Mouse (Mus musculus): ENCODE results near the gene Vmn1r220. TPM values are rescaled to one million over a fixed set of nuclear protein-coding genes. Genes with fewer than 3 reads are reported as not detected.

The Vmn1r220 gene
- not detected in 2 replicates for polyA plus RNA-seq (2012; rRNA removed)

DNA sequence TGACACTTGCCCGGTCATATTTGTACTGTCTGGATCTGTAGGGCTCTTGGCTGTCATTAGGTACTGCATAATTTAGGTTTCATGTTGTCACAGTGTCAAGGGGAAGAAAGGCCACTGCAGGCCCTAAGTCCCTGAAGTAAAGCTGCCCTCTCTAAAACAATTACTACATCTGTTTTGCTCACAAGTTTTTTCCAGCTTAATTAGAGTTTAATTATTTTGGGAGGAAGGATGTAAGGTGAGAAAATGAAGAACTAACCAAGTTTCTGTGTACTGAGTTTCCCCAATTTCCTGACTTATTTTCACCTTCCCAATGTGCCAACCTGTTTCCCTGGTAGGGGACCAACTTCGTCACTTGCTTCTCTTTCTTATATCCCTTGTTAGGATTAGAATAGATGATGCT lies at the start of gene Vmn1r220:
Vmn1r220 (minus strand) TSS at position 101 of the 400 bp plus-strand sequence.

DNA sequence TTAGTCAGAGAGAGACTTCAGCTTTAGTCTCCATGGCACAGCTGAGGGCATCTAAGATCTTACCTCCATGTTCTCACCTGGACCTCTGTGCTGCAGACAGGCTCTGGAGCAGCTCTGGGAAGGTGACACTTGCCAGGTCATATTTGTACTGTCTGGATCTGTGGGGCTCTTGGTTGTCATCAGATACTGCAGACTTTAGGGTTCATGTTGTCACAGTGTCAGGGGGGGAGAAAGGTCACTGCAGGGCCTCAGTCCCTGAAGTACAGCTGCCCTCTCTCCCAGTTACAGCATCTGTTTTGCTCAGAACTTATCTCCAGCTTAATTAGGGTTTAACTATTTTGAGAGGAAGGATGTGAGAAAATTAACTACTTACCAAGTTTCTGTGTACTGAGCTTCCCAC lies 48.1 kb upstream of the Vmn1r220 start, which contains the start of gene Vmn1r222:
Vmn1r222 (minus strand) TSS at position 101 of the 400 bp plus-strand sequence.

DNA sequence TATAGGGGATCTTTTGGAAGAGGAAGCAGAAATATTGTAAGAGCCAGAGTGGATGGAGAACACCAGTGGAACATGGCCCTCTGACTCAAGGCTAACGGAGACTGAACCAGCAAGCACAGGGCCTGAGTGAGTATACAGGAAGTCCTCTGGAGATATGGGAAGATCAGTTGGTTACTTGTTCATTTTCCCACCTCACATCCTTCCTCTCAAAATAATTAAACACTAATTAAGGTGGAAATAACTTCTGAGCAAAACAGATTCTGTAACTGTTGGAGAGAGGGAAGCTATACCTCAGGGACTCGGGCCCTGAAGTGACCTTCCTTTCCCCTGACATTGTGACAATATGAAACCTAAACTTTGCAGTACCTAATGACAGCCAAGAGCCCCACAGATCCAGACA lies 26.1 kb upstream of the Vmn1r220 start, which contains the start of gene Vmn1r221:
Vmn1r221 (plus strand) TSS at position 301 of the 400 bp plus-strand sequence.

DNA sequence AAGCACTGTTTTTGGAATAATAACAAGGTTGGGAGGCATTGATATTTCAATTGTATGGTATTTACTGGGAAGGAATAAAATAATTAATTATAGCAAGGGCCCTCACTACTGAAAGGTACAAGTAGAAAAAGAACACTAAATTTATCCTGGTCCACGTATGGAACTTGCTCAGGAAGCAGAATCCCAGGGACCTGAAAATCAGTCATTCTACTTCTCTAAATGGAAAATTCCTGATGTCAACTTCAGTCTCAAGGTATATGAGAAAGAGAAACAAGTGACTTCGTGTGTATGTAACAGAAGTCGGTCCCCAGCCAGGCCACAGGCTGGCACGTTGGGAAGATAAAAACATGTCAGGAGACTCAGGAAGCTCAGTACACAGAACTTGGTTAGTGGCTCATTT lies 28.8 kb downstream of the Vmn1r220 start, which contains the start of gene Vmn1r219:
Vmn1r219 (plus strand) TSS at position 301 of the 400 bp plus-strand sequence.

DNA sequence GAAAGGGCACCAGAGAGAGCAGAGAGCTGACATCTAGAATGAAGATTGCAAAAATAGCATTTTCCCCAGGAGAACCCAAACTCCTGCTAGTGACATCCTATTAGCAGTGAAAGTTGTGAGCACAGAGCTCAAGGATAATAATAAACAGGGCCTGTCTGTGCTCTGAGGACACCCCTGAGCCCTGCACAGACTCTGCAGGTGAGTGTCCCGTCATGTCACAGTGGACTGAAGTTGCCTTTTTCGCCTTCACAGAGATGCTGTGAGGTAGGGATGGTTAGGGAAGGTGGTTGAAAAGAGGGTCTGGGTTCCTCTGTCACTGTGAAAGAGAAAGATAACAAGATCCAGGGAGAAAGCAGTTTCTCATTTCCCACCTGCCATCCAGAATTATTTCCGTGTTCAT lies 54.7 kb downstream of the Vmn1r220 start, which contains the start of gene Vmn1r218:
Vmn1r218 (plus strand) TSS at position 57 of the 400 bp plus-strand sequence.

Other genes with a start within 250 kb of the Vmn1r220 start
- gene Vmn1r213, start 180.3 kb downstream of the Vmn1r220 start, polyA plus RNA-seq (2012; rRNA removed) = not detected in 2 replicates
- gene Vmn1r214, start 157.6 kb downstream of the Vmn1r220 start, polyA plus RNA-seq (2012; rRNA removed) = not detected in 2 replicates
- gene Vmn1r215, start 120.0 kb downstream of the Vmn1r220 start, polyA plus RNA-seq (2012; rRNA removed) = not detected in 2 replicates
- gene Vmn1r217, start 69.7 kb downstream of the Vmn1r220 start, polyA plus RNA-seq (2012; rRNA removed) = not detected in 2 replicates
- gene Vmn1r218, start 54.8 kb downstream of the Vmn1r220 start, polyA plus RNA-seq (2012; rRNA removed) = not detected in 2 replicates
- not detected in 2 replicates for gene Vmn1r219, start 28.7 kb downstream of the Vmn1r220 start, polyA plus RNA-seq (2012; rRNA removed)
- not detected in 2 replicates for gene Vmn1r221, start 26.2 kb upstream of the Vmn1r220 start, polyA plus RNA-seq (2012; rRNA removed)
- gene Vmn1r222, start 48.0 kb upstream of the Vmn1r220 start, polyA plus RNA-seq (2012; rRNA removed) = not detected in 2 replicates
- not detected in 2 replicates for gene Vmn1r223, start 59.2 kb upstream of the Vmn1r220 start, polyA plus RNA-seq (2012; rRNA removed)
- 21.3 and 30.9 TPM in 2 replicates for gene Zfp322a, start 181.2 kb upstream of the Vmn1r220 start, polyA plus RNA-seq (2012; rRNA removed)
- gene Abt1, start 235.9 kb upstream of the Vmn1r220 start, polyA plus RNA-seq (2012; rRNA removed) = 8.8 and 10.0 TPM in 2 replicates

All from central nervous system, embryonic 11.5 days (tissue).